Mouse (Mus musculus) neural tube, embryonic 15.5 days (tissue): ENCODE measurements around the gene B3galnt2. TPM values are rescaled to one million over a fixed set of nuclear protein-coding genes. Genes with fewer than 3 reads are reported as not detected.
A peak's percentile ranks its signal among the peaks of the same experiment; 100 is the strongest.

Experiments
- ATAC-seq: fragments of 200-750 bp; cut with Nextera tagmentation; 2 replicates; pipeline ENCODE4 v1.8.0; 2017; ENCODE audit warnings: mild to moderate bottlenecking, moderate TSS enrichment, moderate library complexity; ENCODE audit not compliant: low FRiP score
- H3K27ac ChIP-seq: fragments of 300-500 bp; sonication (generic); replicated peaks from 2 replicates; pipeline ENCODE4 v1.5.1; 2015; ENCODE audit warnings: mild to moderate bottlenecking, inconsistent platforms
- H3K27me3 ChIP-seq: fragments of 300-500 bp; sonication (generic); replicated peaks from 2 replicates; pipeline ENCODE4 v1.6.1; 2015; ENCODE audit warnings: inconsistent platforms
- H3K36me3 ChIP-seq: fragments of 300-500 bp; sonication (generic); 2 replicates; pipeline ENCODE4 v1.6.1; 2015; ENCODE audit warnings: inconsistent platforms
- H3K4me1 ChIP-seq: fragments of 300-500 bp; sonication (generic); 2 replicates; pipeline ENCODE4 v1.6.1; 2015; ENCODE audit warnings: inconsistent platforms
- H3K4me2 ChIP-seq: fragments of 300-500 bp; sonication (generic); 2 replicates; pipeline ENCODE4 v1.6.1; 2015; ENCODE audit warnings: inconsistent platforms, mild to moderate bottlenecking, moderate library complexity
- H3K4me3 ChIP-seq: fragments of 300-500 bp; sonication (generic); replicated peaks from 2 replicates; pipeline ENCODE4 v1.5.1; 2015; ENCODE audit warnings: mild to moderate bottlenecking, inconsistent platforms
- H3K9ac ChIP-seq: fragments of 300-500 bp; sonication (generic); replicated peaks from 2 replicates; pipeline ENCODE4 v1.6.1; 2015; ENCODE audit warnings: mild to moderate bottlenecking, inconsistent platforms
- H3K9me3 ChIP-seq: fragments of 300-500 bp; sonication (generic); replicated peaks from 2 replicates; pipeline ENCODE4 v1.6.1; 2016; ENCODE audit warnings: inconsistent platforms
- WGBS: fragments of 180-500 bp; shearing (Covaris S2); methylation state at CpG from one replicate; pipeline ENCODE4 v1.1.7; 2015; ENCODE audit warnings: mixed read lengths; 5-methylcytosine and 5-hydroxymethylcytosine counted together
- polyA plus RNA-seq: library from polyadenylated mRNA; unstranded; fragments of >200 nt; fragmentation: Nextera tagmentation; extraction: Ambion mirVana; gene quantifications from 2 replicates; pipeline ENCODE4 v1.2.1, GENCODE M21; 2015

The B3galnt2 gene
- polyA plus RNA-seq, result 17.0 and 20.1 TPM in 2 replicates

DNA sequence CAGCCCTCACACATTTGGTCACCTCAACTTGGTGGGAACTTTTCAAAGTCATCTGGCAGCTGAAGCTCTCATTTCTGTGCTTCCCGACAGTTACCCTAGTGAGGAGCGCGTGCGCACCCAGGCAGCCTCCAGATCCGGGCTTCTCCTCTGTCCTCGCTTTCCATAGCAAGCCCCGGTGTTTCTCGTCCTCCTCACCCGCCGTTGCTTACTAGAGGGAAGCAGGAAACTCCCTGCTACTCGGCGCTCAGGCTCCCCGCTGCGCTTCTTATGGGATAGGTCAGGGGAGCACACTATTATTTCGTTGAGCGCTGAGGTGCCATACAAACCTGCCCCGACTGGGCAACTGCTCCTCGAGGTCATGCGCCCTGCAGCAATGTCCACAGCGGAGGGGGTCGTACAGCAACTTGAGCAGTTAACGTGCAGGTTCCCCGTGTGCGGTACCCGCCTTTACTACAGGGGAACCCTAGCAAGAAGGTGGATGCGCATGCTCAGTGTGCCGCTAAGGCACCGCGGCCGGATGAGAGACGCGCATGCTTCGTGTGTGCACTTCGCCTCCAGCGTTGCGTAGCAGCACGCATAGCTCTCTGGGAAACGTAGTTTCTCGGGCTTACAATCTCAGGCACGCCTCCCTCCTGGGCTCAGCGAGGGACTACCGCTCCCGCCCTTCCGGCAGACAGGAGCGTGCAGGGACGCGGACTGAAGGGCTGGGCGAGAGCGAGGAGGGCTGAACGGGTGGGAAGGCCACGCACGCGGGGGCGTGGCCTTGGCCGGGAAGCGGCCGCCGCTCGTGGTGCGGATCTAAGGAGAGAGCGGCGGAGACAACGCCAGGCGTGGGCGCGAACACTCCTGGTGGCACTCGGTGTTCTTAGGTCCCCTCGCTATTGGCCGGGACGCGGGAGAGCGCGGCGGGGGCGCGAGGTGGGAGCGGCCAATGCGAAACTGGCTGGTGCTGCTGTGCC lies at the start of gene B3galnt2:
TSS of gene B3galnt2 (plus strand) at position 596 of the 959 bp plus-strand sequence.
- Histone ChIP-seq H3K4me3 (peak within 1 kb of the TSS; percentile 92), H3K4me2 (peak within 1 kb of the TSS; percentile 82), H3K36me3 (no peaks in the 10 kb centered on the region), H3K9ac (peak within 1 kb of the TSS; percentile 78), H3K4me1 (peaks cover 16% of the 10 kb centered on the region), H3K27ac (peak within 1 kb of the TSS; percentile 88), H3K9me3 (no peaks in the 10 kb centered on the region), H3K27me3 (no peaks in the 10 kb centered on the region)
- ATAC-seq, result peak; percentile 99
- under 1% methylated on average over 78 of the region's 78 CpGs for WGBS

DNA sequence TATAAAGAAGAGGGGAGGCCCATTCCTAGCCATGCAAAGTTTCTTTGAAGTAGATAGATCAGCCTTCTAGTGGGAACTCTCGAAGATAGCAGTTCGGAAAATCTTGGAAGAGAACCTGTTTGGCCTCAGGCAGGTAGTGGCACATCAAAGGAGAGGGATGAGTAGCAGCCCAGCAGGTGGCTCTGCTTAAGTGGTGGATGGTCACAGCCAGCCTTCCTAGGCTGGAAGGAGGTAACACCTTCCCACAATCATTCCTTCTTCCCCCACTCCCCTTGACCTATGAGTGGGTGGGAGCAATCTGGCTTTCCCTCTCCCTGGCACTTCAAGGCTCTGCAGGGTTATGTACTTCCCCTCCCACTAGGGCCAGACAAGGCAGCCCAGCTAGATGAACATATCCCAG lies 42.9 kb upstream of the B3galnt2 start:
- no peak overlapping the region for H3K9ac ChIP-seq
- no peak overlapping the region for H3K4me3 ChIP-seq
- no peak overlapping the region for H3K4me2 ChIP-seq
- H3K27ac ChIP-seq, result no peak overlapping the region
- WGBS, result 67% methylated on average over 2 of the region's 2 CpGs
- H3K9me3 ChIP-seq, result no peaks in the 10 kb centered on the region
- no peaks in the 10 kb centered on the region for H3K36me3 ChIP-seq
- no peaks in the 10 kb centered on the region for H3K4me1 ChIP-seq
- H3K27me3 ChIP-seq, result no peaks in the 10 kb centered on the region
- ATAC-seq, result no peak

DNA sequence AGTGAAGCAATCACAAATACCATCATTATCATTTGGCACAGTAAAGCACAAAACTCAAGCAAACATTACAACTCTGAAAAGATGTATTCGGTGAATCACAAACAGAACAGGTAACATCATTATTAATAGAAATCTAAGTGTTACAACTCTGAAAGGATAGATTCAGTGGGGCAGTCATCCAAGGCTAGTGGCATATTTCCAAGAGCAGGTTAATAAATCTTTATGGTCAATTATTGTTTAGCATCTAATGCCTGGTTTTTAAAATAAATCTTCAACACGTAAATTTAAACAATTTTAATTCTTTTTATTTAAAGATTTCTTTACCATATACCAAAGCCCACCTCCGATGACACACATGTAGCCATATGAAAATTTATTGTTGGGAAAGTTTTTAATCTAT lies 34.9 kb upstream of the B3galnt2 start:
- no peaks in the 10 kb centered on the region for H3K9me3 ChIP-seq
- H3K27ac ChIP-seq, result no peak overlapping the region
- H3K9ac ChIP-seq, result no peak overlapping the region
- no peaks in the 10 kb centered on the region for H3K27me3 ChIP-seq
- no peak for ATAC-seq
- H3K4me3 ChIP-seq, result no peak overlapping the region
- H3K4me1 ChIP-seq, result no peaks in the 10 kb centered on the region
- H3K36me3 ChIP-seq, result no peaks in the 10 kb centered on the region
- H3K4me2 ChIP-seq, result no peak overlapping the region
- WGBS, result 94% methylated on average over 3 of the region's 3 CpGs

DNA sequence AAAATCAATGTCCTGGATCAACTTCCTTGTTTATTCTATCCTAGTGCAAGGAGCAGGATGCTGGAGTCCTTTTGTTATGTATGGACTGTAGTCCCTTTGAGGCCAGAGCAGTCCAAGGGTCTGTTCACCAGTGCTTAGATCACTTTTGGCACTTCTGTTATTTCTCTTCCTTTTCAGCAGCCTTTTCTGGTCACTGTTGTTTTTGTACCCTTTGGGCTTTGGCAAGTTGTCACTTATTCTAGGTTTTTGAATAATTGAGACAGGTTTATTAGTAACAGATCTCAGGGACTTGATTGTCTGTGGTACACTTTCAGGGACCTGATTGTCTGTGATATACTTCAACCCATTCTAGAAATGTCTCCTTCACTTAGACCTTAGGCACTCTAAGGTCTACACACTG lies 31.7 kb upstream of the B3galnt2 start:
- no peaks in the 10 kb centered on the region for H3K4me1 ChIP-seq
- no peak overlapping the region for H3K27ac ChIP-seq
- H3K9ac ChIP-seq, result no peak overlapping the region
- no peaks in the 10 kb centered on the region for H3K27me3 ChIP-seq
- H3K4me2 ChIP-seq, result no peak overlapping the region
- no peak for ATAC-seq
- no peaks in the 10 kb centered on the region for H3K36me3 ChIP-seq
- no peak overlapping the region for H3K4me3 ChIP-seq
- H3K9me3 ChIP-seq, result no peaks in the 10 kb centered on the region

DNA sequence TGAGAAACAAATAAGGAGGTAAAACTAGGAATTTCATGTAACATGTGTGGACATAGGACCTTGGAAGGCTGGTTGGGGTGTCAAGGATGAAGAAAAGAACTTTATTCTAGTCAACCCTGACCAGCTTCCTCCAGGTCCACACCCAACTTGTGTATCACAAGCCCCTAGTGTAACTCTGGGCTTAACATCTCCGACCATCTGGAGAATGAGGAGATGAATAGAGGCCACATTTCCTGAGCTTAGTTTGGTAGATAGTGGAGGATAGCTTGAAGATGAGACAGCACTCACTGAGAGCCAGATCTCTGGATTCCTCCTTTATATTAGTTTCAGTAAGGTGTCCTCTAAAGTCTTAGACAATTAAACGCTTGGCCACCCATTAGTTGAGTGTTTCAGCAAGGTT lies 24.3 kb upstream of the B3galnt2 start:
- Histone ChIP-seq H3K4me1 (no peaks in the 10 kb centered on the region), H3K36me3 (no peaks in the 10 kb centered on the region), H3K27ac (no peak overlapping the region), H3K9ac (no peak overlapping the region), H3K4me2 (no peak overlapping the region), H3K27me3 (no peaks in the 10 kb centered on the region), H3K4me3 (no peak overlapping the region), H3K9me3 (no peaks in the 10 kb centered on the region)
- 87% methylated on average over 2 of the region's 2 CpGs for WGBS
- no peak for ATAC-seq

DNA sequence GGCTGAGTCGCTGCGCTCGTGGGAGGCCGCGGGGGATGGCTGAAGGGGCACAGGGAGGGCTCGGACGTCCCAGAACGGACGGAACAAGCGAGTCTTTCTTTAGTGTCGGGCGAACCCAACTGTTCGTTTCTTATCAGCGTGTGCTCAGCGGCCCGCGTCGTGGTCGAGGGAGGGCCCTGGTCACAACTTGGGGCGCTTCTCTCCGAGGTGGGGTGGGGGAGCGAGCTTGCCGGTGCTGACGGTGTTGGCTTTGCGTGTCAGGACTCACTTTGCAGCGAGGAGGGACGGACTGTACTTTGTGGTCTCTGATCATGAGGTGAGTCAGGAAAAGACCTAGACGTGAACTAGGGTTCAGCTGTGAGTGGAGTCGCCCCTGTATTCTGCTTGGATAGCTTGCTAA lies 662 bp downstream of the B3galnt2 start:
- H3K9ac ChIP-seq, result peak overlapping the region; percentile 78
- peak overlapping the region; percentile 92 for H3K4me3 ChIP-seq
- ATAC-seq, result no peak
- H3K27ac ChIP-seq, result peak overlapping the region; percentile 84
- under 1% methylated on average over 29 of the region's 29 CpGs for WGBS
- H3K4me2 ChIP-seq, result peak overlapping the region; percentile 82
- no peaks in the 10 kb centered on the region for H3K36me3 ChIP-seq
- H3K9me3 ChIP-seq, result no peaks in the 10 kb centered on the region
- H3K4me1 ChIP-seq, result peaks cover 16% of the 10 kb centered on the region
- H3K27me3 ChIP-seq, result no peaks in the 10 kb centered on the region

DNA sequence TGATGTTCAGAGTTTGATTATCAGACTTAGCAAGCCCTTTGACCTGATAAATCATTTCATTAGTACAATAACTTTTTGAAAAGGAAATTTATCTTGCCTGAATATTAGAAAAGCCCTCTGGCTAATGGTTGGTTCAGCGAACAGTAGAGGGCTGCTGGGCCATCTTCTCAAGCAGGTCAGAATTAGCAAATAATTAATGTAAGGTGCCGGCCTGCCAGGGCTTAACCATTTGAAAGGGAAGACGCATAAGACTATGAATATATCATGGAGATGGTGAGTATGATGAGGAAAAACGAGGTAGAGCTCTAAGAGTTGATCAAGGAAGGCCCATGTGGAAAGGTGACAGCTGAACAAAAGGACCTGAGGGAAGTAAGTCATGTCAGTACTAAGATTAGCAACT lies 2.4 kb downstream of the B3galnt2 start:
- no peaks in the 10 kb centered on the region for H3K9me3 ChIP-seq
- WGBS, result 85% methylated on average over 4 of the region's 4 CpGs
- no peak overlapping the region for H3K4me3 ChIP-seq
- no peak overlapping the region for H3K4me2 ChIP-seq
- no peaks in the 10 kb centered on the region for H3K36me3 ChIP-seq
- ATAC-seq, result no peak
- H3K27me3 ChIP-seq, result no peaks in the 10 kb centered on the region
- H3K27ac ChIP-seq, result no peak overlapping the region
- peaks cover 16% of the 10 kb centered on the region for H3K4me1 ChIP-seq
- H3K9ac ChIP-seq, result 0 out of 2 replicates have a peak overlapping the region, but pooled peaks have one; percentile 23

DNA sequence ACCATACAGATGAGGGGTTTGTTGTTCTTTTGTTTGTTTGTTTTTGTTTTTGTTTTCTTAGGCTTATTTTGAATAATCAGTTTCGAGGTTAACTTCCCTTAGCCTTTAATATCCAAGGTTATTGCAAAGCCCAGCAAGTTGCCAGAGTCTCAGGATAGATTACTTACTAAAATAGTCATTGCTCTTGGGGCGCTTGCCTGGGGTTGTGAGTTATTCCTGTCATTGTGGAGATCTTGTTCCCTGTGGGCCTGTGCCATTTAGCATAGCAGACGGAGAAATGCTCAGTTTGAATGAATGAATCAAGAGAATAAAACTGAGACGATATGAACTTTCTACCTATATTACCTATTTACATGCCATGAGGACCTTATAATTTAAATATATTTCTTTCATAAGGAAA lies 5.9 kb downstream of the B3galnt2 start:
- H3K4me2 ChIP-seq, result no peak overlapping the region
- 84% methylated on average over 4 of the region's 4 CpGs for WGBS

DNA sequence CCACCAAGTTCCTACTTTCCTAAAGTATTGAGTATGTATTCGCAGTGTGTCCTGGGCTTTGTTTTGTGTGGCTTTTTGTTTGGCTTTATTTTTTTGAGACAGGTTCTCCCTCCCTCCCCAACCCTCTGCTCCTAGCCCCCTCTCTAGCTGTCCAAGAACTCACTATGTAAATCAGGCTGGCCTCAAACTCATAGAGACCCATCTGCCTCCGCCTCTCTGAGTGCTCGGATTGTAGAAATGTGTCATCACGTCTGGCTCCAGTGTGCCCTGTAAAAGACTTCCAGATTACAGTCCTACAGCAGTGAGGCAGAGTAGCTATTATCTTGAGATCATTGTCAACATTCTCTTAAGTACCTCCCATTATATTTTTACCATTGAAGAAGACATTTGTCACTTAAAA lies 6.8 kb downstream of the B3galnt2 start:
- 89% methylated on average over 4 of the region's 4 CpGs for WGBS

More for the DNA sequence above, 5.9 kb downstream of the B3galnt2 start:
- Histone ChIP-seq H3K4me3 (no peak overlapping the region), H3K27ac (no peak overlapping the region), H3K27me3 (no peaks in the 10 kb centered on the region), H3K9me3 (no peaks in the 10 kb centered on the region), H3K4me1 (peaks cover 7% of the 10 kb centered on the region), H3K9ac (no peak overlapping the region), H3K36me3 (no peaks in the 10 kb centered on the region)
- ATAC-seq, result no peak

DNA sequence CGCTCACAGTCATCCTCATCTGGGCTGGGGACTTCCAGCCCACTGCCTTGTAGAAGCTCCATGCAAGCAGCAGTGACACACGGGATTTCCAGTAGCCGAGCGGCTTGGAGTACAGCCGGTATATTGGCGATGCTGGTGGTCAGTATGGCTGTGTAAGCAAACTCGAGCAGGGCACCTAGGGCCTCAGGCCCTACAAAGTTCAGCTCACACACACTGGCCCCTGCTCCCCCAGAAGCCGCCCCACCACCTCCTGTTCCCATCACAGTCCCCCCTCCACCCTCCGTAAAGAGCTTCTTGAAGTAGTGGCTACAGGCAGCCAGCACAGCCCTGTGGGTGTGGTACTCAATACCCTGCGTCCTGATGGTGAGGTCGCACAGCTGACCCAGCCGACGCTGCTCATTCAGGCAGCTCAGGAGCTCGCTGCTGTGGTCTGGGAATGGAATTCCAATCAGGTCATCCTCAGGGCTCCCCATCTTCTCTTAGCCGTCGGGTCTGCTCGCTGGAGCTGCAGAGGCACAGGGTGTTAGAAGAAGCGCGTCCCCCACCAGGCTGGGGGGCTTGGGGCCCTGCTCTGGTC lies 11.2 kb downstream of the B3galnt2 start:
- 77% methylated on average over 19 of the region's 19 CpGs for WGBS
- no peak overlapping the region for H3K9ac ChIP-seq

More for the DNA sequence above, 6.8 kb downstream of the B3galnt2 start:
- no peaks in the 10 kb centered on the region for H3K36me3 ChIP-seq
- H3K4me1 ChIP-seq, result no peaks in the 10 kb centered on the region
- no peaks in the 10 kb centered on the region for H3K9me3 ChIP-seq
- no peak overlapping the region for H3K27ac ChIP-seq
- H3K27me3 ChIP-seq, result no peaks in the 10 kb centered on the region
- ATAC-seq, result no peak
- no peak overlapping the region for H3K4me3 ChIP-seq
- no peak overlapping the region for H3K4me2 ChIP-seq
- no peak overlapping the region for H3K9ac ChIP-seq

DNA sequence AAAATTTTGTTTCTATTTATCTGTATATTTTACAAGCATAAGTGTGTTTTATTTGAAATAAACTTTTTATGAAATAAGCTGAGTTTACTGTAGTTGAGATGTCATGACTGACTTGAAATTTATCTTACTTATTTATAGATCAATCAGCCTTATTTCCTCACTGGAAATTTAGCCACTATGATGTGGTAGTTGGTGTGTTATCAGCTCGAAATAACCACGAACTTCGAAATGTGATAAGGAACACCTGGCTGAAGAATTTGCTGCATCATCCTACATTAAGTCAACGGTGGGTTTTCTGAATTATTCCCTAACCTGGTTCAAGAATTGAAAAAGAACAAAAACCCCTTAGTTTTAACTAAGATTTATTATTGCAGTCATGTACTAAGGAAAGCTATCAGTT lies 11.9 kb downstream of the B3galnt2 start:
- no peak overlapping the region for H3K27ac ChIP-seq
- ATAC-seq, result no peak
- WGBS, result 86% methylated on average over 4 of the region's 4 CpGs
- no peaks in the 10 kb centered on the region for H3K4me1 ChIP-seq
- no peak overlapping the region for H3K4me2 ChIP-seq
- H3K9me3 ChIP-seq, result no peaks in the 10 kb centered on the region
- no peaks in the 10 kb centered on the region for H3K27me3 ChIP-seq
- H3K9ac ChIP-seq, result no peak overlapping the region
- no peak overlapping the region for H3K4me3 ChIP-seq
- H3K36me3 ChIP-seq, result peaks cover 18% of the 10 kb centered on the region; the same call in 1 of the 2 replicates

More for the DNA sequence above, 11.2 kb downstream of the B3galnt2 start:
- Histone ChIP-seq H3K4me2 (no peak overlapping the region), H3K27ac (no peak overlapping the region), H3K4me1 (no peaks in the 10 kb centered on the region), H3K27me3 (no peaks in the 10 kb centered on the region), H3K36me3 (peaks cover 18% of the 10 kb centered on the region; the same call in 1 of the 2 replicates), H3K4me3 (no peak overlapping the region), H3K9me3 (no peaks in the 10 kb centered on the region)
- ATAC-seq, result no peak

DNA sequence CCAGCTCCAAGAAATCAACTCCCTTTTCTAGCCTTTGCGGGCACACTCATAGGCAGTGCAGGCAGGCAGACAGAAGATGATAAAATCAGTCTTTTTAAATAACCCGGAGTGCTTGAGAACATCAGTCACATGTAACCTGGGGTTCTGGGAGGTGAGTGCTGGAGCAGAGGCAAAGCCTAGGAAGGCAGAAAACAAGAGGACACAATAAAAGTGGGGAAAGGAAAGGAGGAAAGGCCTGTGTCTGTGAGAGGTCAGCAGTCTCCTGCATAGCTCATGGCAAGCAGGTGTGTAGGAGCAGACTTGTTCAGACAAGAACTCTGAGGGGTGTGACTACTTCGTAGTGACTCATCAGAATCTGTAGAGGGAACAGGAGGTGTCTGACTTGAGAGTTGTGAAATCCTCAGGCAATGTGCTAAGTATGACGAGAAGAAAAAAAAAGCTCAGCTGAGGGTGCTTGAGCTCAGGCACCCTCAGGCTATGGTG lies 14.4 kb downstream of the B3galnt2 start:
- Histone ChIP-seq H3K4me3 (no peak overlapping the region), H3K4me2 (no peak overlapping the region), H3K27ac (no peak overlapping the region), H3K9ac (no peak overlapping the region), H3K36me3 (peaks cover 18% of the 10 kb centered on the region; the same call in 1 of the 2 replicates), H3K27me3 (no peaks in the 10 kb centered on the region), H3K4me1 (no peaks in the 10 kb centered on the region), H3K9me3 (no peaks in the 10 kb centered on the region)
- no peak for ATAC-seq
- 91% methylated on average over 4 of the region's 4 CpGs for WGBS
